Mouse (Mus musculus): ENCODE results near the gene Arpc1b. TPM values are rescaled to one million over a fixed set of nuclear protein-coding genes. Genes with fewer than 3 reads are reported as not detected.
"Not testable (repeated sequence)": the region's sequence is repeated elsewhere in the genome, so short reads cannot be mapped to it uniquely, and the experiment has no call there.

Arpc1b gene
- polyA plus RNA-seq, 1 experiment from 2014 or later: 115 TPM

DNA sequence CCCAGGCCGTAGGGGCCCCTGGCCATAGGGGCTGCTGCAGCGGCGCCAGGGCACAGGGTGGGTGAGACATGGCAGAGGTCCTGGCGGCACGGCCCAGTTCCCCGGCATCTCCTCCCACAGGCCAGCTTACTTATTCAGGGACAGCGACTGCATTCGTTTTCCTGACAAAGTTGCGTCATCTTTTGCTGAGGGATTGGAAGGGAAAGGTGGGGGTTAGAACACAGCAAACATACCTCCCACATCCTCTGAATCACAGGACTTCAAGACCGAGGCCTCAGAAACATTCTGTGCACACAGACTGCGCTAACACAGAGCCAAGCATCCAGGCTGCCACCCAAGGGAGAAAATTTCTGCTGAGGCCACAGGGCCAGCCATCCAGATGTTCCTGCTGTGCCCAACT is 16.2 kb downstream of the Arpc1b start:
- peaks cover 92% of the 10 kb centered on the region for H3K36me3 ChIP-seq (ENCODE audit: control insufficient read depth, insufficient read depth, low read length)
- H3K4me3 ChIP-seq (ENCODE audit: low read length): no peak overlapping the region
- WGBS: 85% methylated on average over 11 of the region's 11 CpGs
- no peaks in the 10 kb centered on the region for H3K4me1 ChIP-seq (ENCODE audit: control insufficient read depth, insufficient read depth, low read length)
- H3K27me3 ChIP-seq (ENCODE audit: control insufficient read depth, insufficient read depth, low read length): no peaks in the 10 kb centered on the region
- H3K27ac ChIP-seq (ENCODE audit: low read depth, low read length): no peak overlapping the region
- ATAC-seq (ENCODE audit: low FRiP score, low TSS enrichment): no peak
- H3K4me2 ChIP-seq (replicated peaks; ENCODE audit: low read depth, low read length): no peak overlapping the region
- no peak overlapping the region for H3K9ac ChIP-seq (ENCODE audit: low read depth, low read length)
- H3K9me3 ChIP-seq (ENCODE audit: control insufficient read depth, low read length): no peaks in the 10 kb centered on the region

DNA sequence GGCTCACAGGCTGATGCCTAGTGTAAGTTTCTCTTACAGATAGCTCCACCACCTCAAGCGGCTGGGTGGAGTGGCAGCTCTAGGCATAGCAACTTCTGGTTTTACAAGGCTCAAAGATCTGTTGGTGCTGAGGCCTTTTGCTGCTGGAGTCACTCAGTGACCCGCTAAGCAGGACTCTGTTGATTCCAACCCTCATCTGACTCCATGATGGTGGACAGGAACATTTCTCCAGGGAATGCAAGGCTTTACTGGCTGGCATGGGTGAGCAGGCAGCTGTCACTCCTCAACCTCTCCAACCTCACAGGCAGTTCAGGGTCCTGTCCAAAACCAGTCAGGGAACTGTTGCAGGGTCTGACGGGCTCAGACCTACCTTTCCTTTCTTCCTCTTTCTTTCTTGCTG is 17.0 kb downstream of the Arpc1b start:
- Histone ChIP-seq H3K36me3 (ENCODE audit: control insufficient read depth, insufficient read depth, low read length) (peaks cover 91% of the 10 kb centered on the region), H3K4me2 (replicated peaks; ENCODE audit: low read depth, low read length) (no peak overlapping the region), H3K27ac (ENCODE audit: low read depth, low read length) (no peak overlapping the region), H3K4me1 (ENCODE audit: control insufficient read depth, insufficient read depth, low read length) (no peaks in the 10 kb centered on the region), H3K9me3 (ENCODE audit: control insufficient read depth, low read length) (no peaks in the 10 kb centered on the region), H3K9ac (ENCODE audit: low read depth, low read length) (no peak overlapping the region), H3K4me3 (ENCODE audit: low read length) (no peak overlapping the region), H3K27me3 (ENCODE audit: control insufficient read depth, insufficient read depth, low read length) (no peaks in the 10 kb centered on the region)
- no peak for ATAC-seq (ENCODE audit: low FRiP score, low TSS enrichment)
- WGBS: 91% methylated on average over 3 of the region's 3 CpGs

DNA sequence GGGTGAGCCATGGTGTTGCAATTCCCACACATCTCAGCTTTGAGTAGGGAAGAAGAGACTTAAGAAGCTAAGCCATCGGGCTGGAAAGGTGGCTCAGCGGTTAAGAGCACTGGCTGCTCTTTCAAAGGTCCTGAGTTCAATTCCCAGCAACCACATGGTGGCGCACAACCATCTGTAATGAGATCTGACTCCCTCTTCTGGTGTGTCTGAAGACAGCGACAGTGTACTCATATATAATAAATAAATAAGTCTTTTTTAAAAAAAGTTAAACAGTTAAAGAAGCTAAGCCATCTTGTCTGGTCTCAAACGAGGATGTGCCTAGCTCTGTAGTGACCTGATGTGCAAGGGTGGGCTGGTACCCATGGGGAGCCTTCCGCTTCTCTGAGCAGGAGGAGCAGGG is 19.3 kb downstream of the Arpc1b start:
- H3K36me3 ChIP-seq (ENCODE audit: control insufficient read depth, insufficient read depth, low read length): peaks cover 85% of the 10 kb centered on the region
- H3K4me2 ChIP-seq (replicated peaks; ENCODE audit: low read depth, low read length); H3K4me3 ChIP-seq (ENCODE audit: low read length); H3K27ac ChIP-seq (ENCODE audit: low read depth, low read length); H3K9ac ChIP-seq (ENCODE audit: low read depth, low read length); H3K9me3 ChIP-seq (ENCODE audit: control insufficient read depth, low read length); ATAC-seq (ENCODE audit: low FRiP score, low TSS enrichment); H3K27me3 ChIP-seq (ENCODE audit: control insufficient read depth, insufficient read depth, low read length); H3K4me1 ChIP-seq (ENCODE audit: control insufficient read depth, insufficient read depth, low read length): not testable (repeated sequence)
- WGBS: 88% methylated on average over 6 of the region's 6 CpGs

DNA sequence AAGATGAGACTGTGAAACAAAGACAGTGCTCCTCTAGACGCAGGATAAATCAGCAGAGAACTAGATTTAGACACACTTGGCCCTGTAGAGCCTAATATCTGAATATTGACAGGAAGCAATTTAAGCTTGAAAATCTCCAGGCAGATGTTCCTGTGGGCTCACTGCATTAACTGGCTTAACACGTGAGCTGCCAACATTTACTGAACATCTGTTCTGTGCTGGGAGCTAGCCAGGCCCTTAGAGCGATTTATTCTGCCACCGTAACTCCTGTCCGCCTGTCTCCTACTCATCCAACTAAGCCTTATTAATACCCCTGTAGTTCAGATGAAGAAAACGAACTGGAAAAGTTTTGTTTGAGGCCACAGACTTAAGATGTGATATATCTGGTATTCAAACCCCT is 24.8 kb downstream of the Arpc1b start:
- 11% methylated on average over 6 of the region's 6 CpGs for WGBS
- Histone ChIP-seq H3K9ac (ENCODE audit: low read depth, low read length) (peak overlapping the region; percentile 91), H3K27me3 (ENCODE audit: control insufficient read depth, insufficient read depth, low read length) (no peaks in the 10 kb centered on the region), H3K4me2 (replicated peaks; ENCODE audit: low read depth, low read length) (peak overlapping the region; percentile 71), H3K9me3 (ENCODE audit: control insufficient read depth, low read length) (no peaks in the 10 kb centered on the region), H3K4me3 (ENCODE audit: low read length) (peak overlapping the region; percentile 85), H3K27ac (ENCODE audit: low read depth, low read length) (no peak overlapping the region), H3K36me3 (ENCODE audit: control insufficient read depth, insufficient read depth, low read length) (peaks cover 60% of the 10 kb centered on the region), H3K4me1 (ENCODE audit: control insufficient read depth, insufficient read depth, low read length) (peaks cover 20% of the 10 kb centered on the region)
- ATAC-seq (ENCODE audit: low FRiP score, low TSS enrichment): no peak

DNA sequence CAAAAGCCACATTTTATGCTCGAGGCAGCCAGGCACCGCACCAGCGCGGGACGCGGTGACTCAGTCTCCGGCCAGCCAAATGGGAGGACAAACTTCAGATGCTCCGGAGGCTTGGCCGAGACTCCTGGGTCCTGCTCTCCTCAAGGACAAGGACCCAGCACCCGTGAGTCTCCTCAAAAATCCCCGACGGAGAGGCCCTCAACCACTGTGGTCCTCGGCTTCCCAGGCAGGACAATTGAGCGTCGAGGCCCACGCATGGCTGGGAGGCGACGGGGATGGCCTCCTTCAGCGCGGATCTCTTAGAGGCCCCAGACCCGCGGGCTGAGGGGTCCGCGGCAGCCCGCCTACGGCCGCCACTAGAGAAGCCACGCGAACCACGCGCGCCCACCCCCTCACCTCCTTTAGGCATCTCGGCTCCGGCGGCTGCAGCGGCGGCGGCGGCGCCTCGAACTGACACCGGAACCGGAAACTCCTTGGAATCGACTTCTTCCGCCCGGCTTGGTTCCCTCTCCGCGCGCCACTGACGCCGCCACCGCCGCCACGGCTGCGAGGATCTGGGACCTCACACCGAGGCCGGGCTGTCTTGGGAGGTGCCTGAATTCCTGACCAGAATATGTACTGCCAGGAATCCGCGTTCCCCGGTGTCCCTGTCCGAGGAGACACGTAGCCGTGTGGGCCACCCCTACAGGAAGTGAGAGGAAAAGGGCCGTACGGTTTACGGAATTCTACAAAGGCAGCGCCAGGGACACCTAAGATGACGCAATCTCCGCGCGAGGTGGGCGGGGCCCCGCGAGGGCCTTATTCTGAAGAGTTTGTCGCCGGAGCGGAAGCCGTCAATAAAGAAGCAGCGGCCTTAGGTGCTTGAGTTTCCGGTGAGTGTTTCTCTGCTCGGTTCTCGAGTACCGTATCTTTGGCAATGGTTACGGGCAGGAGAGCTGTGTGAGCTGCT is 25.8 kb downstream of the Arpc1b start, which contains the start of the genes Pdap1 and Bud31:
Gene Pdap1 (minus strand): TSS at position 668 of the 949 bp plus-strand sequence.
Gene Bud31 (plus strand): TSS at position 792 of the 949 bp plus-strand sequence.
- peaks cover 20% of the 10 kb centered on the region for H3K4me1 ChIP-seq (ENCODE audit: control insufficient read depth, insufficient read depth, low read length)
- H3K9me3 ChIP-seq (ENCODE audit: control insufficient read depth, low read length): no peaks in the 10 kb centered on the region
- peak within 1 kb of the TSS; percentile 85 for H3K4me3 ChIP-seq (ENCODE audit: low read length)
- peak within 1 kb of the TSS; percentile 91 for H3K9ac ChIP-seq (ENCODE audit: low read depth, low read length)
- ATAC-seq (ENCODE audit: low FRiP score, low TSS enrichment): peak; percentile 93
- peak within 1 kb of the TSS; percentile 71 for H3K4me2 ChIP-seq (replicated peaks; ENCODE audit: low read depth, low read length)
- no peaks in the 10 kb centered on the region for H3K27me3 ChIP-seq (ENCODE audit: control insufficient read depth, insufficient read depth, low read length)
- H3K36me3 ChIP-seq (ENCODE audit: control insufficient read depth, insufficient read depth, low read length): peaks cover 60% of the 10 kb centered on the region
- peak within 1 kb of the TSS; percentile 84 for H3K27ac ChIP-seq (ENCODE audit: low read depth, low read length)
- WGBS: under 1% methylated on average over 83 of the region's 84 CpGs

DNA sequence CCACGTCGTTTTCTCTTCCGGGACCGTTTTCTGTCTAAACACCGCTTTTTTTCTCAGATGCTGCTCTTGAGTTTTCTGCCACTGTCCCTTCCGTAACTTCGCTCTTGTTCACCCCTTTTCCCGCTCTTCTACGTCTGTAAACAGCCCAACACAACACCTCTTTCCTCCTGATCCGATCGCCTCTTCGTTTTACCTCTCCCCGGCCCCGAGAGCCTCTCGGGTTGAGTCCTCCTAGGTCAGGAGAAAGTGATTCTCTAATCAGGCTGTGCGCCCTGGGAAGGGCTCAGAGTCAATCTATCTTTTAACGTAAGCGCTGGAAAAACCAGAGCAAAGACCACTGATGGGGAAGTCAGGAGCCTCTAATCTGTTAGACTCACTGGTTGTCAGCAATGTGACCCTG is 26.6 kb downstream of the Arpc1b start:
- Histone ChIP-seq H3K9me3 (ENCODE audit: control insufficient read depth, low read length) (no peaks in the 10 kb centered on the region), H3K27ac (ENCODE audit: low read depth, low read length) (peak overlapping the region; percentile 84), H3K9ac (ENCODE audit: low read depth, low read length) (peak overlapping the region; percentile 91), H3K27me3 (ENCODE audit: control insufficient read depth, insufficient read depth, low read length) (no peaks in the 10 kb centered on the region), H3K4me2 (replicated peaks; ENCODE audit: low read depth, low read length) (peak overlapping the region; percentile 62), H3K4me1 (ENCODE audit: control insufficient read depth, insufficient read depth, low read length) (peaks cover 20% of the 10 kb centered on the region), H3K36me3 (ENCODE audit: control insufficient read depth, insufficient read depth, low read length) (peaks cover 60% of the 10 kb centered on the region), H3K4me3 (ENCODE audit: low read length) (peak overlapping the region; percentile 85)
- no peak for ATAC-seq (ENCODE audit: low FRiP score, low TSS enrichment)
- WGBS: 1% methylated on average over 18 of the region's 18 CpGs

DNA sequence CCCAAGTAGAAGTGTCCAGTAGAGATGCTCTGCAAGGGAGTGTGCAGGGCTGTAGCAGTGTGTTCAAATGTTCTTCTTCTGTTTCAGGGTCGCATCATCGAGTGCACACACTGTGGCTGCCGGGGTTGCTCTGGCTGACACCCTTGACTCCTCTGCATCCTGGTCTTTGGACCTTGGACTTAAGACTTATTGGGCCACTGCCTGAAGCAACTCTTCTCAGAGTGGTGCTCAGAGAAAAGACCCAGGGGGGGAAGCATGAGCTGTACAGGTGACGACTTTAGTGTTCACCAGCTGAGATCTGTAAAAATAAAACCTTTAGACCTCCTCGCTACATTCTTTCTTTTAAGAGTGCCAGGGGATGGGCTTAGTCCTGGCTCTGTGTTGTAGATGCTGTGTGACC is 33.7 kb downstream of the Arpc1b start:
- Histone ChIP-seq H3K4me3 (ENCODE audit: low read length) (no peak overlapping the region), H3K4me1 (ENCODE audit: control insufficient read depth, insufficient read depth, low read length) (no peaks in the 10 kb centered on the region), H3K36me3 (ENCODE audit: control insufficient read depth, insufficient read depth, low read length) (peaks cover 98% of the 10 kb centered on the region), H3K9ac (ENCODE audit: low read depth, low read length) (no peak overlapping the region), H3K4me2 (replicated peaks; ENCODE audit: low read depth, low read length) (no peak overlapping the region), H3K9me3 (ENCODE audit: control insufficient read depth, low read length) (no peaks in the 10 kb centered on the region), H3K27ac (ENCODE audit: low read depth, low read length) (no peak overlapping the region), H3K27me3 (ENCODE audit: control insufficient read depth, insufficient read depth, low read length) (no peaks in the 10 kb centered on the region)
- 94% methylated on average over 5 of the region's 5 CpGs for WGBS
- no peak for ATAC-seq (ENCODE audit: low FRiP score, low TSS enrichment)

DNA sequence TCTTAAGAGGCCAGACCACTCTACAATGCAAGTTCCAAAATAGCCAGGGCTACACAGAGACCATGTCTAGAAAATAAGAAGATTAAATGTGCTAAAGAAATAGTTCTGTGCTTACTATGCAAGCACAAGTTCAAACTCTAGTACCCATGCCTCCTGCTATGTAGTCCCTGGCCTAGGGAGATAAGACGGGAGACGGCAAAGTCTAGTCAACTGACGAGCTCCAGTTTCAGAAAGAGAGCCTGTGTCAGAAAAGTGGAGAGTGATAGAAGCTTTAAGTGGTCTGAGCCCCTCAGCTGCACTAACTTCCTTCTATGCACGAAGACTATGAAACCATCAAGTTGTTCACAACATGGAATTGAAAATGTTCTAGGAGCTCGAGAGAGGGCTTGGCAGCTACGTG is 35.3 kb downstream of the Arpc1b start:
- H3K4me3 ChIP-seq (ENCODE audit: low read length): no peak overlapping the region
- 90% methylated on average over 6 of the region's 6 CpGs for WGBS
- no peak overlapping the region for H3K9ac ChIP-seq (ENCODE audit: low read depth, low read length)
- no peaks in the 10 kb centered on the region for H3K9me3 ChIP-seq (ENCODE audit: control insufficient read depth, low read length)
- no peaks in the 10 kb centered on the region for H3K27me3 ChIP-seq (ENCODE audit: control insufficient read depth, insufficient read depth, low read length)
- H3K36me3 ChIP-seq (ENCODE audit: control insufficient read depth, insufficient read depth, low read length): peaks cover 90% of the 10 kb centered on the region
- no peak for ATAC-seq (ENCODE audit: low FRiP score, low TSS enrichment)
- no peak overlapping the region for H3K4me2 ChIP-seq (replicated peaks; ENCODE audit: low read depth, low read length)
- no peak overlapping the region for H3K27ac ChIP-seq (ENCODE audit: low read depth, low read length)
- H3K4me1 ChIP-seq (ENCODE audit: control insufficient read depth, insufficient read depth, low read length): no peaks in the 10 kb centered on the region

DNA sequence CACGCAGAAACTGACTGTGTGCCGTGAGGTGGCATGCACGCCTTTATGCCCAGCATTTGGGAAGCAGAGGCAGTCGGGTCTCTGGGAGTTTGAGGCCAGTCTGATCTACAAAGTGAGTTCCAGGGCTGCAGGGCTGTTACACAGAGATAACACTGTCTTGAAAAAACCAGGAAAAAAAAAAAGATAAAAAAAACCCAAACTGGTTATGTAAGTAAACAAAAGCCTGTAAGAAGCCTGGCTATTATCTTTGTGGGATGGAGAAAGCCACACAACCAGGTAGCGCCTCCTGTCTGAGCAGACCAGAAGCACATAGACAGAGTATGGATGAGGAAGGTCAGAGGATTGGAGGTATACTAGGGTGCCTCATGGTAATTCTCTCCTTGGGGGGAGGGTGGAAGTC is 38.7 kb downstream of the Arpc1b start:
- 95% methylated on average over 5 of the region's 5 CpGs for WGBS
- H3K27ac ChIP-seq (ENCODE audit: low read depth, low read length): no peak overlapping the region

More for the DNA sequence above, 38.7 kb downstream of the Arpc1b start:
- Histone ChIP-seq H3K4me1 (ENCODE audit: control insufficient read depth, insufficient read depth, low read length) (no peaks in the 10 kb centered on the region), H3K4me2 (replicated peaks; ENCODE audit: low read depth, low read length) (no peak overlapping the region), H3K9ac (ENCODE audit: low read depth, low read length) (no peak overlapping the region), H3K27me3 (ENCODE audit: control insufficient read depth, insufficient read depth, low read length) (no peaks in the 10 kb centered on the region), H3K9me3 (ENCODE audit: control insufficient read depth, low read length) (no peaks in the 10 kb centered on the region), H3K36me3 (ENCODE audit: control insufficient read depth, insufficient read depth, low read length) (peaks cover 79% of the 10 kb centered on the region), H3K4me3 (ENCODE audit: low read length) (no peak overlapping the region)
- ATAC-seq (ENCODE audit: low FRiP score, low TSS enrichment): no peak

Data from kidney, embryonic 14.5 days (tissue).